Mouse (Mus musculus): ENCODE results near the gene Trim65.

Trim65 gene

GRCm38 (mm10) chr11:116130488-116131205 lies at the start of gene Trim65:
Gene Trim65 (minus strand): TSS chr11:116131128.
- DNase-seq (ENCODE audit: low read depth in 1 of 2, low spot score in 2 of 2): peak; percentile 75 to 82

- DNase-seq (ENCODE audit: low read depth in 1 of 2, low spot score in 2 of 2): no peak
Observed at GRCm38 (mm10) chr11:116178411-116179121, 47.6 kb upstream of the Trim65 start.

GRCm38 (mm10) chr11:116176010-116176409 lies 45.1 kb upstream of the Trim65 start:
- DNase-seq (ENCODE audit: low read depth in 1 of 2, low spot score in 2 of 2): no peak

- no peak for DNase-seq (ENCODE audit: low read depth in 1 of 2, low spot score in 2 of 2)
Observed at GRCm38 (mm10) chr11:116174775-116175448, 44.0 kb upstream of the Trim65 start.

- no peak for DNase-seq (ENCODE audit: low read depth in 1 of 2, low spot score in 2 of 2)
Observed at GRCm38 (mm10) chr11:116171959-116172358, 41.0 kb upstream of the Trim65 start.

GRCm38 (mm10) chr11:116170003-116170800 lies 39.3 kb upstream of the Trim65 start:
- DNase-seq (ENCODE audit: low read depth in 1 of 2, low spot score in 2 of 2): no peak

GRCm38 (mm10) chr11:116169214-116169613 lies 38.3 kb upstream of the Trim65 start:
- DNase-seq (ENCODE audit: low read depth in 1 of 2, low spot score in 2 of 2): no peak

- peak; percentile 83 to 84 for DNase-seq (ENCODE audit: low read depth in 1 of 2, low spot score in 2 of 2)
Observed at GRCm38 (mm10) chr11:116167884-116168439, 37.0 kb upstream of the Trim65 start, which contains the start of gene Fbf1. Gene Fbf1 (minus strand): TSS chr11:116168166.

- no peak for DNase-seq (ENCODE audit: low read depth in 1 of 2, low spot score in 2 of 2)
Observed at GRCm38 (mm10) chr11:116167232-116167631, 36.3 kb upstream of the Trim65 start.

- DNase-seq (ENCODE audit: low read depth in 1 of 2, low spot score in 2 of 2): no peak
Observed at GRCm38 (mm10) chr11:116163002-116163401, 32.1 kb upstream of the Trim65 start.

- DNase-seq (ENCODE audit: low read depth in 1 of 2, low spot score in 2 of 2): no peak
Observed at GRCm38 (mm10) chr11:116162146-116162545, 31.2 kb upstream of the Trim65 start.

GRCm38 (mm10) chr11:116161312-116161711 lies 30.4 kb upstream of the Trim65 start:
- no peak for DNase-seq (ENCODE audit: low read depth in 1 of 2, low spot score in 2 of 2)

GRCm38 (mm10) chr11:116150960-116151359 lies 20.0 kb upstream of the Trim65 start:
- DNase-seq (ENCODE audit: low read depth in 1 of 2, low spot score in 2 of 2): no peak

GRCm38 (mm10) chr11:116149341-116149740 lies 18.4 kb upstream of the Trim65 start:
- DNase-seq (ENCODE audit: low read depth in 1 of 2, low spot score in 2 of 2): no peak

GRCm38 (mm10) chr11:116148761-116149221 lies 17.9 kb upstream of the Trim65 start:
- DNase-seq (ENCODE audit: low read depth in 1 of 2, low spot score in 2 of 2): no peak

GRCm38 (mm10) chr11:116146294-116146985 lies 15.5 kb upstream of the Trim65 start:
- DNase-seq (ENCODE audit: low read depth in 1 of 2, low spot score in 2 of 2): no peak

- DNase-seq (ENCODE audit: low read depth in 1 of 2, low spot score in 2 of 2): no peak
Observed at GRCm38 (mm10) chr11:116145481-116146293, 14.8 kb upstream of the Trim65 start.

GRCm38 (mm10) chr11:116143468-116143867 lies 12.5 kb upstream of the Trim65 start:
- DNase-seq (ENCODE audit: low read depth in 1 of 2, low spot score in 2 of 2): no peak

All from monocyte, adult 2 months (primary cell).